ENCODE assay signal across 21 mouse cellular contexts in genomic region chr8:96237940-96238339, GRCm38 (mm10).
DNase-seq lines count a peak whose midpoint lies in the region; ATAC-seq and TF ChIP-seq lines count a peak whose summit lies in the region.
"Had no signal": no experiment of that assay in that cellular context is flagged by ENCODE, and none has a peak within 500 bp of the region (broad histone marks: within the 10 kb centered on the region; RNA-seq: fewer than 3 reads in every experiment).

No protein-coding gene starts in this region.

- H3K36me3 ChIP-seq in heart, embryonic 12.5 days = no peaks in the 10 kb centered on the region
- H3K36me3 ChIP-seq in heart, embryonic 16.5 days (ENCODE audit: control insufficient read depth, insufficient read depth) = no peaks in the 10 kb centered on the region
- no peaks in the 10 kb centered on the region for H3K36me3 ChIP-seq in intestine, postnatal 0 days (ENCODE audit: control insufficient read depth, insufficient read depth)
- H3K36me3 ChIP-seq: embryonic facial prominence, embryonic 10.5 days; hindbrain, embryonic 12.5 days had no signal

- H3K9ac ChIP-seq in heart, embryonic 12.5 days = no peak overlapping the region
- no peak overlapping the region for H3K9ac ChIP-seq in heart, embryonic 16.5 days (ENCODE audit: low read length)
- no peak overlapping the region for H3K9ac ChIP-seq in intestine, postnatal 0 days (ENCODE audit: low read depth, low read length)
- H3K9ac ChIP-seq: forebrain, embryonic 13.5 days; forebrain, postnatal 0 days; hindbrain, embryonic 12.5 days had no signal

- H3K27ac ChIP-seq in heart, embryonic 12.5 days (ENCODE audit: poor library complexity, severe bottlenecking) = peak overlapping the region; percentile 79
- H3K27ac ChIP-seq in heart, embryonic 16.5 days (ENCODE audit: low read length) = no peak overlapping the region
- no peak overlapping the region for H3K27ac ChIP-seq in intestine, postnatal 0 days (ENCODE audit: low read depth, low read length)
- H3K27ac ChIP-seq: embryonic facial prominence, embryonic 10.5 days; forebrain, embryonic 13.5 days; gastrocnemius, adult 2 months; hindbrain, embryonic 12.5 days had no signal

- H3K4me1 ChIP-seq in heart, embryonic 12.5 days (replicated peaks) = peaks cover 16% of the 10 kb centered on the region
- peaks cover 7% of the 10 kb centered on the region for H3K4me1 ChIP-seq in heart, embryonic 16.5 days (ENCODE audit: control insufficient read depth, insufficient read depth, low read length)
- no peaks in the 10 kb centered on the region for H3K4me1 ChIP-seq in intestine, postnatal 0 days (replicated peaks; ENCODE audit: control insufficient read depth, insufficient read depth, low read length)
- H3K4me1 ChIP-seq: forebrain, embryonic 13.5 days; hindbrain, embryonic 12.5 days had no signal

- H3K27me3 ChIP-seq in heart, embryonic 12.5 days (replicated peaks) = no peaks in the 10 kb centered on the region
- no peaks in the 10 kb centered on the region for H3K27me3 ChIP-seq in heart, embryonic 16.5 days (ENCODE audit: control insufficient read depth, insufficient read depth, low read length)
- H3K27me3 ChIP-seq in intestine, postnatal 0 days (replicated peaks; ENCODE audit: control insufficient read depth, insufficient read depth, low read length) = no peaks in the 10 kb centered on the region
- H3K27me3 ChIP-seq: forebrain, embryonic 13.5 days; hindbrain, embryonic 12.5 days had no signal

- H3K4me2 ChIP-seq in heart, embryonic 12.5 days = no peak overlapping the region; the same call in 1 of the 2 replicates
- no peak overlapping the region for H3K4me2 ChIP-seq in heart, embryonic 16.5 days (ENCODE audit: low read depth, low read length)
- no peak overlapping the region for H3K4me2 ChIP-seq in intestine, postnatal 0 days (replicated peaks; ENCODE audit: low read depth)
- H3K4me2 ChIP-seq: forebrain, embryonic 13.5 days; hindbrain, embryonic 12.5 days had no signal

- no peak overlapping the region for H3K4me3 ChIP-seq in heart, embryonic 12.5 days
- H3K4me3 ChIP-seq in heart, embryonic 16.5 days (ENCODE audit: low read length) = no peak overlapping the region
- no peak overlapping the region for H3K4me3 ChIP-seq in intestine, postnatal 0 days (ENCODE audit: low read depth, low read length)
- H3K4me3 ChIP-seq: embryonic facial prominence, embryonic 10.5 days; forebrain, embryonic 13.5 days; gastrocnemius, adult 2 months; hindbrain, embryonic 12.5 days had no signal

- WGBS in heart, embryonic 12.5 days = 29% methylated on average over 3 of the region's 3 CpGs
- 24% methylated on average over 3 of the region's 3 CpGs for WGBS in heart, embryonic 16.5 days
- WGBS in intestine, postnatal 0 days = 73% methylated on average over 3 of the region's 3 CpGs

- DNase-seq in heart, adult 9 months (ENCODE audit: low spot score in 2 of 2) = no peak
- no peak for DNase-seq in heart, adult 18-20 months
- DNase-seq in 3T3-L1 (ENCODE audit: low read depth, low spot score) = peak; percentile 14
- DNase-seq in ZHBTc4 (ENCODE audit: low read depth, low spot score) = peak; percentile 25
- DNase-seq: adrenal gland, adult 8-10 months; adrenal gland, postnatal 36 days; cerebellum, adult 2 months; cerebellum, postnatal 10 days; forebrain, postnatal 0 days; gastrocnemius, adult 2 months; gastrocnemius, postnatal 25 days; kidney, adult 18-20 months; kidney, postnatal 10 days had no signal

- TF ChIP-seq CTCF in intestine, postnatal 0 days (IDR thresholded peaks at IDR 0.05; ENCODE audit: low read depth) = no peak

- H3K9me3 ChIP-seq in heart, embryonic 12.5 days (replicated peaks) = no peaks in the 10 kb centered on the region
- no peaks in the 10 kb centered on the region for H3K9me3 ChIP-seq in heart, embryonic 16.5 days (replicated peaks; ENCODE audit: control insufficient read depth, low read length)
- H3K9me3 ChIP-seq in intestine, postnatal 0 days (ENCODE audit: control insufficient read depth) = no peaks in the 10 kb centered on the region
- H3K9me3 ChIP-seq: embryonic facial prominence, embryonic 10.5 days; forebrain, embryonic 13.5 days; hindbrain, embryonic 12.5 days had no signal

- peak; percentile 80 for ATAC-seq in heart, embryonic 12.5 days (ENCODE audit: insufficient number of reproducible peaks, low FRiP score)
- ATAC-seq in heart, embryonic 16.5 days (replicated peaks; ENCODE audit: extremely low read depth, insufficient read depth, low FRiP score) = peak; percentile 94
- no peak for ATAC-seq in intestine, postnatal 0 days
- ATAC-seq: forebrain, embryonic 13.5 days; forebrain, postnatal 0 days; hindbrain, embryonic 16.5 days; inflammation-experienced regulatory T-cells, adult 6 months had no signal

Comparison
In these comparisons a context has a peak if more than half of its experiments do, and no peak if none do; other contexts are left out.
1. DNase-seq: peak in 3T3-L1 (single experiment) and ZHBTc4 (single experiment); none in heart, adult 9 months (0 of 2) and heart, adult 18-20 months (0 of 2).